Mouse (Mus musculus): ENCODE results near the gene Dus1l.
"Not testable (repeated sequence)": the region's sequence is repeated elsewhere in the genome, so short reads cannot be mapped to it uniquely, and the experiment has no call there.

The Dus1l gene

DNA sequence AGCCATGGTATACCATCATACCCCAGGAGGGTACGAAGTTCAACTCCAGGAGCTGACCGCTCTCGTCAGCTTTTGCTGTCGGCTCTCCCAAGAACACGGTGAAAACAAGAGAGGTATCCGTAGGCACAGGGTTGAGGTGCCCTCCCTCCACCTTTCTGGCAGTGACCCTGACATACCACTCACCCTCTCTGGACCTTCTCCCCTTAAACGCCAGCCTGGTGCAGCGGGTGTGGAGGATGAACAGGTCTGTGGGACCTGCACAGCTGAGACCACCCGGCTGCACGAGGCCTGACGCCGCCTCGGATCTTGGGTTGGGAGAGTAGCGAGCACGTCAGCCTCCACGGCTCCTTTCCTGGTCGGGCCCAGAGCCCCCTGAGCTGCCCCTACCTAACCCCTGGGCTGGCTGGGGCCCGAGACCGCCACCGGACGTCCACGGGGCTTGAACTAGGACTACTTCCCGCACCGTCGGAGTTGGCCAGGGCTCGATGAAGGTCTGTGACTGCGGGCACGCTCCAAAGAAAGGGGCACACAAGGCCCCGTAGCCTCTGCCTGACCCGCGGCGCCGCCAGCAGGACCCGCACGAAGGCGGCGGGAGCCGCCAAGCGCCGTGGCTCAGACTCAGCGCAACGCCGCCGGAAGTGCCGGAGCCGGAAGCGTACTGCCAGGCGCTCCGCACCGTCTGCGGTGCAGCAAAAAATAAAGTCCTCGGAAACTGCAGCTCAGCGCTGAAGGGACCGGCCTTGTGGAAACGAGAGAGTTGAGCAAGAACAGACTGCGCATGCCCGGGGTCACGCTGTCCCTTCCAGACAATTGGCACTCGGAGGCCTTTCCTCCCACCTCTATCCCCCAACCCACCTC, at the start of gene Dus1l:
Gene Dus1l, minus strand, starts transcription at position 648 of the 858 bp plus-strand sequence.
- DNase-seq (ENCODE audit: extremely low read depth, insufficient read length, low spot score): peak; percentile 89

- no peak for DNase-seq (ENCODE audit: extremely low read depth, insufficient read length, low spot score)
Observed at GRCm38 (mm10) chr11:120844329-120844728, 48.1 kb upstream of the Dus1l start.

GRCm38 (mm10) chr11:120833555-120834280, 37.5 kb upstream of the Dus1l start:
- DNase-seq (ENCODE audit: extremely low read depth, insufficient read length, low spot score): no peak

DNA sequence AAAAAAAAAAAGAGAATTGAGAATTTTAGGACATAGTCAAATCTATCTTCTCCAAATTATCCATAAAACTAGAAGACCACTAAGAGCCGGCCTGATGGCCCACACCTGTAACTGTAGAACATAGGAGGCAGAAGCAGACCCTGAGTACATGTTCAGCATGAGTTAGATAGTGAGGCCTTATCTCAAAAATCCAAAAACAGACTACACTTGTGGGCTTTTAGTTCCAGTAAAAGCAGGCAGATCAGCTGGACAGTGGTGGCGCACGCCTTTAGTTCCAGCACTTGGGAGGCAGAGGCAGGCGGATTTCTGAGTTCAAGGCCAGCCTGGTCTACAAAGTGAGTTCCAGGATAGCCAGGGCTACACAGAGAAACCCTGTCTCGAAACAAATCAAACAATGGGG, 36.8 kb upstream of the Dus1l start:
- not testable (repeated sequence) for DNase-seq (ENCODE audit: extremely low read depth, insufficient read length, low spot score)

- no peak for DNase-seq (ENCODE audit: extremely low read depth, insufficient read length, low spot score)
Observed at GRCm38 (mm10) chr11:120831659-120832440, 35.6 kb upstream of the Dus1l start.

DNA sequence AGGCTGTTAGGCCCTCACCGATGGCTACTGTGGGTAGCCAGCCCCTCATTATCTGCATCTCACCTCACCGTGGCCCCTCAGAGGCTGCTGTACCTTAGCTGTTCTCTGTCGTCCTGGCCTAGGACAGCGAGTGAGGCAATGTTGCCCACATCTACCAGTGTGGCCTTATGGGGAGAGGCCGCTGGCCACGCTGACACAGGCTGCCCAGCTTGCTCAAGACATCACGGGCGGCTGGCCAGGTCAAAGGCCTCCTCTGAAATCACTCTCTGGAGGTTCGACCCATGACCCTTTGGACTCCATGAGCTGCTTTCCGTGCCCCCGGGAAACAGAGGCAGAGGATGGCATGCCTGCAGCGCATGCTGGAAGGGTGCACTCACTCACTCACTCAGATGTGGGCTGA, 34.5 kb upstream of the Dus1l start:
- no peak for DNase-seq (ENCODE audit: extremely low read depth, insufficient read length, low spot score)

DNA sequence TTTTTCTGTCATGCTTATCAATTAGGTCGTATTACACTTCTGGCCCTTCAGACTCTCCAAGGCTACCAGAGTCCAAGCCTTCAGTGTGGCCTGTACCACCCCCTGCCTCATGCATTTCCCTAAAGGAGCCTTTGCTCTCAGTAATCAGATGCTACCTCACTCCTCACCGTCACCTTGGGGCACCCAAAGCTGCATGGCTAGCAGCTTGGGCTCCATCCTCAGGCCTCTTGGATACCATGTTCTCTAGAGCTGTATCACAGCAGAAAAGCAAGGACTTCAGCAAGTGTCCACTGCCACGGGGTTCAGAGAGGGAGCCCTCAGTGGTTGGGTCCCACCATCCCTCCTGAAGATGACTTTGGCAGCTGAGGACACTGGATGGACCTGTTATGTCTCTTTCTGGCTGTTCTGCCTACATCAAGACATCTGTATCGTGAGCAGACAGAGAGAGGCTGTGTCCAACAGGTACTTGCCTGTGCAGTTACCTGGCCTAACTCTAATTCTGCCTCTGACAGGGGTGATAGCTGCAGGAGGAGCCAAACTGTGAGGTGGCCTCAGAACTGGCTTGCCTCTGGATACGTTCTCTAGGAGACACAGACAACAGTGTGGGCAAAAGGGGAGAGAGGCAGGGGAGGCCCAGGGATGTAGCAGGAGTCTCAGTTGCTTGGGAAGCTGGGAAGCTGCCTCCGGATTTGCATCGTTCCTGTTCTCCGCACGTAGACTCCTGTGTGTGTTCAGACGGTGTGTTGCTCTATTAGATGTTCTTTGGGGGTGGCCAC, 33.7 kb upstream of the Dus1l start:
- DNase-seq (ENCODE audit: extremely low read depth, insufficient read length, low spot score): no peak

DNA sequence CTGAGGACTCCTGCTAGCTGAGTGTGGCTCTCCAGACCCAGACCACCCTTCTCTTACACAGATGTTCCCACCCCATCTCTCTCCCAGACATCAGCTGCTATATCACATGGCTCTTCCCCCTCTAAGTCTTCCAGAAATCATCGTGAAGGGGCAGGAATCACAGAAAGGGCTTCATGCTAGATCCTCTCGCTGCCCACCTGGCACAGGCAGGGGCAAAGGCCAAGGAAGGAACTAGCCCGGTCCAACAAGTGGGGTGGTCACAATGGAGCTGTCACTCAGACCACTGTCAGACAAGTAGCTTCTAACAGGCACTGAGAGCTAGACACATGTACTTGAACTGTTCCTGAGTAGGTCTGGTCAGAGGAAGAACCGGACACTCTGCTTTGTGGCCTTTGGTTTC, 32.2 kb upstream of the Dus1l start:
- no peak for DNase-seq (ENCODE audit: extremely low read depth, insufficient read length, low spot score)

DNA sequence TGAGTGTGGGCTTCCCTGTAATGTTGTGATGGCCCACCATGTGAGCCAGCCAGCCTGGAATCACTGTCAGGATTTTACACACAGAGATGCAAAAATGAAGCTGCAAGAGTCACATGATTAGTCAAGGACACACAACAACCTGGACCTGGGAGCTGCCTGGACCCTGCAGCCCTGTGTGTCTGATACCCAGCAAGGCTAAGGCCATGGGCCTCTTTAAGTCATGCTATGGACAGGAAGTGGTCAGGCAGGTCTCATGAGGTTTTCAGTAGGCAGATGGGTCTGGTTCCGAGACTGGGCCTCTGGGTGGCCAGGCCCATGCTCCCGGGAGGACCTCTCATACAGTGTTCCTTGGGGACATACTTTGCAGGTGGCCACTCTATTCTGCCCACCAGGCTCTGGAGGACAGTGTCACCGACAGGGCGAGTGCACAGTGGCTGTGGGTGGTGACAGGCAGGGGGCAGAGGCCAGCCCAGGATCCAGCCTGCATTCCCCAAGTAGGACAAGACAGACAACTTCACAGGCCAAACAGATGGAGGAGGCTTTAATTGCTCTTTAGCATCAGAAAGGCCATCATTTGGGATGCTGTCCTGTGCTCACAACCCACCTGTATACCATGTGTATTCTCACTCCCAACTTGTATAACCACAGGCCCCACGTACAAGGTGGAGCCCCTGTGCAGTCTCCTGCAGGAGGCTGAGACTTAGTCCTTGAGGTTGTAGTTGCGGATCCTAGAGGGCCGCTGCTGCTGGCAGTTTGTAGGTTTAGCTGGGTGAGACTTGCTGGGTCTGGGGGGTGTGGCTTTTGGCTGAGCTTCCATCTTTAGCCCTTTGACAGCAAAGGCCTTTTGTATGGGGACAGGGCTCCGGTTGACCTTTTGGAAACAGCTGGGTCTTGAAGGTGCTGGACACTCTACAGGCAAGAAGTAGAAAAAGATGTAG, 30.1 kb upstream of the Dus1l start:
- DNase-seq (ENCODE audit: extremely low read depth, insufficient read length, low spot score): no peak

- DNase-seq (ENCODE audit: extremely low read depth, insufficient read length, low spot score): no peak
Observed at GRCm38 (mm10) chr11:120825289-120825863, 29.2 kb upstream of the Dus1l start.

DNA sequence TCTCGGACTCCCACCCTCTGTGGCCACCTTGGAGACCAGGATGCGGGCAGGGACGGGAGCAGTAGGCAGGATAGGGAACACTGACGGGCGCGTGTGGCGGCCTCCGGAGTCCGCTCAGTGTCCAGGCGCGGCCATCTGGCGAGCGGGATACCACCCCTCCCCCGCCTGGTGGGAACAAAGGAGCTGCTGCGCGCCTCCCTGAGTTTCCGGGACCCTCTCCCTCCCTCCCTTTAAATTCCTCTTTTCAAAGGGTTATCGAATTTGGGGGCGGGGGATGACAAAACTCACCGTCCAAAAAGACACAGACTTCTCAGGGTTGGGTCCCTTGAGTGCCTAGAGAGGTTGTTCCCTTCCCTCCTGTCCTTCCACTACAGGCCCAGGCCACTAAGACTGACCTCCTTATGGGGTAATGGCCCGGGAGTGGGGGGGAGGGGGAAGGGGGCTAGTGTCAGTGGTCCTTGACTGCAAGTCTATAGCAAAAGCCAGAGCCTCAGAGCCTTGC, 28.6 kb upstream of the Dus1l start:
- no peak for DNase-seq (ENCODE audit: extremely low read depth, insufficient read length, low spot score)

GRCm38 (mm10) chr11:120823956-120824786, 28.0 kb upstream of the Dus1l start, which contains the start of gene Fasn:
Gene Fasn, minus strand, starts transcription at chr11:120824547.
- peak; percentile 98 for DNase-seq (ENCODE audit: extremely low read depth, insufficient read length, low spot score)

DNA sequence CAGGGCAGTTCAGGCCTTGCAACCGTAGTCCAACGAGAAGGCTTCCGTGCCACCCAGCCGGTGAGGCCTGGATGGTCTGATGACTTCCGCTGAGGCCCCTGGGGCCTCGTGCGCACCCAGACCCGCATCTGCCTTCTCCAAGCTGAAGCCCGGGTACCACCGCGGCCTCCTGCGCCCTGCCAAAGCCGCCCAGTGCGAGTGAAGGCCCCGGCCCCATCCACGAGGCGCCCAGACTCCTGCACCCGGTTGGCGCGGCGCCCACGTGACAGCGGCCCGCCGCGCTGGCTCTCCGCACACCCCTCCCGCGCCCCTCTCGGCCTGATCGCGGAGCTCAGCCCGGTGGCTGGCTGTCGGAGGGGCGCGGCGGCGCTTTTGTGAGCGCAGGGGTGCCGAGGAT, 27.3 kb upstream of the Dus1l start:
- DNase-seq (ENCODE audit: extremely low read depth, insufficient read length, low spot score): no peak

DNA sequence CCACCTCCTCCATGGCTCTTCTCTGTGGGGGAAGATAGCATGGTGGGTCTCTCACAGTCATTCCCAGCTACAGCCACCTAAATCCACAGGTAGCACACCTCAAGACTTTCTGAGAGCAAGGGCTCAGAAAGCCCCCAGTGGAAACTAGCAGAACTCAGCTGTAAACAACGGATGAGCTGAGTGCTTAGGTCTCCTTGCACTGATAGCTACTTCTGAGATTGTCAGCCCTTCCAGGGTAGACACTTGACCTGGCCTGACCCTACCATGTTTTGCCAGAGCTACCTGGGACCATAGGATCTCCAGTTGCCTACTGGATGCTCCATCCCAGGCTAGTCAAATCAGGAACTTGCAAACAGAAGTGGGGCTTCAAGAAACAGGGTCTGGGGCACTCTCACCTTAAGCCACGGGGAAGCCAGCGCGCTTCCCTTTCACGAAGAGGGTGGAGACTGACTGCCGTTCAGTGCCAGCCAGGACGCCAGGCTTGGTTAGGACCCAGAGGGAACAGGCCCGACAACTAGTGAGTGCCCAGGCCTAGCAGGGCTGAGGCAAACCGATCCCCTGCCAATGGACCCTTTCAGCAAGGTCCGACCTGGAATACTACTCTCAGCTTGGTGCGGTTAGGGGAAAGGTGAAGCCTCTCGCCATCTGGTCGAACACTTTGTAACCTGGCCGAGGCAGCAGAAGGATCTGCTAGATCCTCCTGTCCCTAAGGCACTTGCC, 26.8 kb upstream of the Dus1l start:
- no peak for DNase-seq (ENCODE audit: extremely low read depth, insufficient read length, low spot score)

- DNase-seq (ENCODE audit: extremely low read depth, insufficient read length, low spot score): no peak
Observed at GRCm38 (mm10) chr11:120822321-120822720, 26.1 kb upstream of the Dus1l start.

DNA sequence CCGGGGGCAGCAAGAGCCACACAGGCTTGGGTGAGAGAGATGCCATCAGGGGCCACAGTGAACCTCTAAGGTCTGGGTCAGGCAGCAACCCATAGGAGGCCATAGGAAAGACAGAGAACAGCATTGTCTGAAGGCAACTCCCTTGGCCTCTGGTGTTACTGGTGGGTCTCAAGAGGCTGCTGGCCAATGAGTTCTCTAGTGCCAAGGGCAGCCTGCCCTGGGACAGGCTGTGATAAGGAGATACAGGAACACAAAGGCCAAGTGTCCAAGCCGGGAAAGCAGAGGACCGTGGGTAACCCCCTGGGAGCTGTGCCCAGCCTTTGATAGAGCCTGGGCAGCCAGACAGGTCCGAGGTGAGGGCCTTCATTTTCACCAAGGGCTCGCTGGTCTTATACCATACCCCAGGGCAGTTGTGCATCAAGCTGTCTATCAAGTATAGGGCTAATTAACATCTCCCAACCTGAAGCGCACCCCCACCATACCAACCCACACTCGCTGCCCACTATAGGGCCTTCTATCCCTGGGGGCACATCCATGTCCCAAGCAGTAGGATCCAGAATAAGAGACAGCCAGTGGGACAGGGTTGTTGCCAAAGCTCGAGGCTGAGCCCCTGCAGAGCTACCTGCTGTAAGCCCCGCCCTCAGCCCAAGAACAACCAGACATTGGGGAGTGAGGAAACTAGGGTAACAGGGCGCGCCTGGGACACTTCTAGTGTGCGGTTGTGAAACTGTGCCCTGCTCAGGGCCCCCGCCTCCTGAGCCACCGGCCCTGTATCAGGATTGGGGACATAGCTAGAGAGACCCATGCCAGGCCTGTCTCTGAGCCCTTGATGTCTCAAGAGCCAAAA, 25.1 kb upstream of the Dus1l start:
- no peak for DNase-seq (ENCODE audit: extremely low read depth, insufficient read length, low spot score)

Measured in 3134 (cell line).